Mouse (Mus musculus): ENCODE results near the gene Slc39a7.

DNA sequence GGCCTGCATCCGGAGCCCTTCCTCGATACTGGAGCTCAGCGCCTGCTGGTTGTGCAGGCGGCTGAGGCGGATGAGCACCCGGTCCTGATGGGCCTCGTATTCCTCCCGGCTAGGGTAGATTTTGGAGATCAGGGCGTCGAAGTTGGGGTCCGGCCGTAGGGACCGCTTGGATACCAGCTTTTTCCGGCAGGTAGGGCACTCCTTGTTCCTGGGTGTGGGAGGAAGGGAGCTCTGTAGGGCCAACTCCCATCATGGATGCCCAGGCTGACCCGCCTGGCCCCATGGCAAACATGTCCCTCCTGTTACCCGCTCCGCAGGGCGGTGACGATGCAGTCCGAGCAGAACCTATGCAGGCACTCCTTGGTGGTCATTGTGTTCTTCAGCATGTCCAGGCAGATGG is 8.5 kb downstream of the Slc39a7 start:
- TF ChIP-seq GATA1 (IDR thresholded peaks at IDR 0.05; ENCODE audit: low read length), result no peak
- TF ChIP-seq TAL1 (IDR thresholded peaks at IDR 0.05; ENCODE audit: low read length), result no peak
